Mouse (Mus musculus) cerebellum, adult (tissue): ENCODE results near the gene Larp6.

Source experiments
- ATAC-seq: cut with Nextera tagmentation; 2 replicates; pipeline ENCODE4 v1.9.2; 2017; ENCODE audit warnings: mild to moderate bottlenecking, moderate library complexity, mixed read lengths; ENCODE audit not compliant: insufficient number of reproducible peaks, low FRiP score, low TSS enrichment

Gene Larp6

GRCm38 (mm10) chr9:60712771-60713541 lies at the start of gene Larp6:
Larp6 (plus strand) TSS chr9:60712989.
- peak; percentile 85 for ATAC-seq

GRCm38 (mm10) chr9:60664385-60664784 lies 48.4 kb upstream of the Larp6 start:
- ATAC-seq = peak; percentile 92

- no peak for ATAC-seq
Measured at GRCm38 (mm10) chr9:60664866-60665265, 47.9 kb upstream of the Larp6 start.

GRCm38 (mm10) chr9:60665535-60665934 lies 47.3 kb upstream of the Larp6 start:
- ATAC-seq = no peak

GRCm38 (mm10) chr9:60668886-60669285 lies 43.9 kb upstream of the Larp6 start:
- ATAC-seq = no peak

- ATAC-seq = no peak
Measured at GRCm38 (mm10) chr9:60672568-60672967, 40.2 kb upstream of the Larp6 start.

- ATAC-seq = no peak
Measured at GRCm38 (mm10) chr9:60674780-60675179, 38.0 kb upstream of the Larp6 start.

- ATAC-seq = no peak
Measured at GRCm38 (mm10) chr9:60676429-60676828, 36.4 kb upstream of the Larp6 start.

- ATAC-seq = no peak
Measured at GRCm38 (mm10) chr9:60678913-60679312, 33.9 kb upstream of the Larp6 start.

GRCm38 (mm10) chr9:60681005-60681404 lies 31.8 kb upstream of the Larp6 start:
- no peak for ATAC-seq

- no peak for ATAC-seq
Measured at GRCm38 (mm10) chr9:60682753-60683152, 30.0 kb upstream of the Larp6 start.

- ATAC-seq = peak; percentile 65; the same call in 1 of the 2 replicates
Measured at GRCm38 (mm10) chr9:60687415-60687814, 25.4 kb upstream of the Larp6 start.

- peak; percentile 94 for ATAC-seq
Measured at GRCm38 (mm10) chr9:60687891-60688324, 24.9 kb upstream of the Larp6 start, which contains the start of gene Lrrc49. Lrrc49 (minus strand) TSS chr9:60688158.

- ATAC-seq = no peak
Measured at GRCm38 (mm10) chr9:60692624-60693023, 20.2 kb upstream of the Larp6 start.

GRCm38 (mm10) chr9:60693986-60694385 lies 18.8 kb upstream of the Larp6 start:
- ATAC-seq = no peak

GRCm38 (mm10) chr9:60696271-60696985 lies 16.4 kb upstream of the Larp6 start:
- no peak for ATAC-seq

- no peak for ATAC-seq
Measured at GRCm38 (mm10) chr9:60699581-60700231, 13.1 kb upstream of the Larp6 start.

GRCm38 (mm10) chr9:60707594-60707993 lies 5.2 kb upstream of the Larp6 start:
- no peak for ATAC-seq

GRCm38 (mm10) chr9:60708606-60709005 lies 4.2 kb upstream of the Larp6 start:
- ATAC-seq = no peak

GRCm38 (mm10) chr9:60709721-60710120 lies 3.1 kb upstream of the Larp6 start:
- no peak for ATAC-seq

- no peak for ATAC-seq
Measured at GRCm38 (mm10) chr9:60712011-60712410, 778 bp upstream of the Larp6 start.
